18 mouse cellular contexts compared by ENCODE assay signal in genomic region chr2:11654990-11655931, GRCm38 (mm10). TPM values are rescaled to one million over a fixed set of nuclear protein-coding genes. Genes with fewer than 3 reads are reported as not detected.
DNase-seq lines count a peak whose midpoint lies in the region; ATAC-seq and TF ChIP-seq lines count a peak whose summit lies in the region.
"Had no signal": no experiment of that assay in that cellular context is flagged by ENCODE, and none has a peak within 500 bp of the region (broad histone marks: within the 10 kb centered on the region; RNA-seq: fewer than 3 reads in every experiment).

No protein-coding gene starts in this region.

- WGBS in lung, embryonic 14.5 days = 52% methylated on average over 9 of the region's 9 CpGs
- WGBS in forebrain, postnatal 0 days = 66% methylated on average over 9 of the region's 9 CpGs
- 75% methylated on average over 9 of the region's 9 CpGs for WGBS in forebrain, embryonic 12.5 days

- H3K4me2 ChIP-seq in lung, embryonic 14.5 days = no peak overlapping the region
- no peak overlapping the region for H3K4me2 ChIP-seq in forebrain, postnatal 0 days (ENCODE audit: low read depth)
- no peak overlapping the region for H3K4me2 ChIP-seq in forebrain, embryonic 12.5 days

- no peaks in the 10 kb centered on the region for H3K4me1 ChIP-seq in lung, embryonic 14.5 days (ENCODE audit: insufficient read depth)
- H3K4me1 ChIP-seq in brown adipose tissue, adult 24 weeks (ENCODE audit: control insufficient read depth, insufficient read depth, insufficient read length, low read length) = 0 out of 2 replicates have a peak, but pooled peaks cover 3% of the 10 kb centered on the region
- no peaks in the 10 kb centered on the region for H3K4me1 ChIP-seq in forebrain, postnatal 0 days (ENCODE audit: insufficient read depth)
- no peaks in the 10 kb centered on the region for H3K4me1 ChIP-seq in forebrain, embryonic 12.5 days

- H3K9me3 ChIP-seq in lung, embryonic 14.5 days (ENCODE audit: low read depth, low read length) = no peaks in the 10 kb centered on the region
- H3K9me3 ChIP-seq in forebrain, postnatal 0 days (ENCODE audit: low read length) = no peaks in the 10 kb centered on the region
- no peaks in the 10 kb centered on the region for H3K9me3 ChIP-seq in forebrain, embryonic 12.5 days

- no peak overlapping the region for H3K9ac ChIP-seq in lung, embryonic 14.5 days
- H3K9ac ChIP-seq in forebrain, postnatal 0 days = no peak overlapping the region
- no peak overlapping the region for H3K9ac ChIP-seq in forebrain, embryonic 12.5 days
- H3K9ac ChIP-seq: liver, postnatal 0 days had no signal

- no peak for ATAC-seq in lung, embryonic 14.5 days (ENCODE audit: insufficient read depth)
- no peak for ATAC-seq in forebrain, postnatal 0 days
- ATAC-seq in monocyte, adult 5-6 weeks (replicated peaks; ENCODE audit: insufficient number of reproducible peaks, low FRiP score, low TSS enrichment, poor library complexity, severe bottlenecking) = no peak
- no peak for ATAC-seq in forebrain, embryonic 12.5 days (ENCODE audit: low FRiP score)
- ATAC-seq: intestine, postnatal 0 days; liver, postnatal 0 days had no signal

- peak; percentile 8 for DNase-seq in lung, embryonic 14.5 days
- no peak for DNase-seq in lung, postnatal 36 days
- peak; percentile 77 for DNase-seq in CD4-positive, CD25-positive, alpha-beta regulatory T cell, adult 2 months (ENCODE audit: low read depth, low spot score)
- DNase-seq in left cerebral cortex, postnatal 25 days (ENCODE audit: low spot score in 2 of 2) = peak; percentile 38 to 90
- DNase-seq in forebrain, postnatal 0 days = no peak
- DNase-seq: cerebellum, adult 18-20 months; gastrocnemius, postnatal 36 days; liver, postnatal 0 days; midbrain, embryonic 14.5 days had no signal

- no peak overlapping the region for H3K27ac ChIP-seq in lung, embryonic 14.5 days (ENCODE audit: low read depth)
- H3K27ac ChIP-seq in brown adipose tissue, adult 24 weeks (replicated peaks; ENCODE audit: low read depth, low read length) = peak overlapping the region; percentile 28; the same call in 1 of the 2 replicates
- no peak overlapping the region for H3K27ac ChIP-seq in forebrain, postnatal 0 days (ENCODE audit: low read depth, low read length)
- no peak overlapping the region for H3K27ac ChIP-seq in forebrain, embryonic 12.5 days

- H3K4me3 ChIP-seq in lung, embryonic 14.5 days (ENCODE audit: low read depth, low read length) = no peak overlapping the region
- no peak overlapping the region for H3K4me3 ChIP-seq in brown adipose tissue, adult 24 weeks (ENCODE audit: insufficient read depth, low read depth, low read length)
- no peak overlapping the region for H3K4me3 ChIP-seq in forebrain, postnatal 0 days (ENCODE audit: low read depth, low read length)
- H3K4me3 ChIP-seq in forebrain, embryonic 12.5 days (replicated peaks) = no peak overlapping the region

- no peak for TF ChIP-seq CTCF in lung, embryonic 14.5 days (IDR thresholded peaks at IDR 0.05; ENCODE audit: low read depth)
- no peak for TF ChIP-seq CTCF in forebrain, postnatal 0 days (IDR thresholded peaks at IDR 0.05; ENCODE audit: low read depth)

- no peaks in the 10 kb centered on the region for H3K36me3 ChIP-seq in lung, embryonic 14.5 days (ENCODE audit: insufficient read depth)
- H3K36me3 ChIP-seq in forebrain, postnatal 0 days (ENCODE audit: insufficient read depth) = no peaks in the 10 kb centered on the region
- H3K36me3 ChIP-seq in forebrain, embryonic 12.5 days (replicated peaks) = no peaks in the 10 kb centered on the region

- intact Hi-C loops in left cerebral cortex, postnatal 25 days (cut with DNase I) = no loop called here

- no peaks in the 10 kb centered on the region for H3K27me3 ChIP-seq in lung, embryonic 14.5 days (ENCODE audit: insufficient read depth, low read length)
- H3K27me3 ChIP-seq in forebrain, postnatal 0 days (ENCODE audit: insufficient read depth, low read length) = no peaks in the 10 kb centered on the region
- no peaks in the 10 kb centered on the region for H3K27me3 ChIP-seq in forebrain, embryonic 12.5 days

RNA-seq across cellular contexts. Expression of gene Il2ra, which starts 12.7 kb away (rescaled TPM):
- polyA plus RNA-seq in lung, embryonic 14.5 days (2014; fragmentation: Nextera tagmentation; extraction: Ambion mirVana) = not detected in 2 replicates
- 0.32 and 2.0 TPM in 2 replicates for polyA plus RNA-seq in brown adipose tissue, adult 24 weeks (2012; ENCODE audit: insufficient read depth, insufficient read length, missing spikeins)
- not detected for total RNA-seq in left cerebral cortex, postnatal 25 days (2021)
- not detected in 2 replicates for total RNA-seq in forebrain, postnatal 0 days (2014; rRNA removed)
- polyA plus RNA-seq in forebrain, postnatal 0 days (2015; fragmentation: Nextera tagmentation; extraction: Ambion mirVana) = 0.04 TPM in 1 of 2 replicates, not detected in the other
- total RNA-seq in monocyte, adult 5-6 weeks (2017) = 0.48 to 2.1 TPM (median 0.49 TPM) in 3 replicates
- polyA plus RNA-seq in forebrain, embryonic 12.5 days (2016; fragmentation: Nextera tagmentation; extraction: Ambion mirVana) = not detected in 2 replicates
- total RNA-seq: ES-E14 had no signal
- polyA plus RNA-seq: heart, postnatal 0 days; limb, embryonic 11.5 days; midbrain, embryonic 14.5 days had no signal

RNA-seq across cellular contexts. Expression of gene Gm17490, which starts 29.2 kb away (rescaled TPM):
- polyA plus RNA-seq in lung, embryonic 14.5 days (2014; fragmentation: Nextera tagmentation; extraction: Ambion mirVana) = not detected in 2 replicates
- polyA plus RNA-seq in brown adipose tissue, adult 24 weeks (2012; ENCODE audit: insufficient read depth, insufficient read length, missing spikeins) = not detected in 2 replicates
- total RNA-seq in left cerebral cortex, postnatal 25 days (2021) = not detected
- total RNA-seq in forebrain, postnatal 0 days (2014; rRNA removed) = not detected in 2 replicates
- not detected in 2 replicates for polyA plus RNA-seq in forebrain, postnatal 0 days (2015; fragmentation: Nextera tagmentation; extraction: Ambion mirVana)
- not detected in 3 replicates for total RNA-seq in monocyte, adult 5-6 weeks (2017)
- not detected in 2 replicates for polyA plus RNA-seq in forebrain, embryonic 12.5 days (2016; fragmentation: Nextera tagmentation; extraction: Ambion mirVana)
- total RNA-seq: ES-E14; gastrocnemius, postnatal 36 days; layer of hippocampus, adult 18-20 months; neutrophil, adult 5-6 weeks had no signal
- polyA plus RNA-seq: heart, postnatal 0 days; intestine, postnatal 0 days; limb, embryonic 11.5 days; liver, postnatal 0 days; midbrain, embryonic 14.5 days had no signal

RNA-seq across cellular contexts. Expression of gene Il15ra, which starts 49.8 kb away (rescaled TPM):
- polyA plus RNA-seq in lung, embryonic 14.5 days (2014; fragmentation: Nextera tagmentation; extraction: Ambion mirVana) = 1.6 and 2.2 TPM in 2 replicates
- 44.9 and 47.0 TPM in 2 replicates for polyA plus RNA-seq in brown adipose tissue, adult 24 weeks (2012; ENCODE audit: insufficient read depth, insufficient read length, missing spikeins)
- 10 to 100 TPM in 1 of 2 experiments, 1 to 10 TPM in 1; 6.8 to 11.0 TPM for total RNA-seq in left cerebral cortex, postnatal 25 days (2021)
- 1.00 and 2.2 TPM in 2 replicates for total RNA-seq in forebrain, postnatal 0 days (2014; rRNA removed)
- 0.83 and 1.3 TPM in 2 replicates for polyA plus RNA-seq in forebrain, postnatal 0 days (2015; fragmentation: Nextera tagmentation; extraction: Ambion mirVana)
- total RNA-seq in monocyte, adult 5-6 weeks (2017) = 16.9 to 24.0 TPM (median 22.9 TPM) in 3 replicates
- 0.50 TPM in 1 of 2 replicates, not detected in the other for polyA plus RNA-seq in forebrain, embryonic 12.5 days (2016; fragmentation: Nextera tagmentation; extraction: Ambion mirVana)

RNA-seq across cellular contexts. Expression of gene Rbm17, which starts 51.3 kb away (rescaled TPM):
- polyA plus RNA-seq in lung, embryonic 14.5 days (2014; fragmentation: Nextera tagmentation; extraction: Ambion mirVana) = 145 and 154 TPM in 2 replicates
- polyA plus RNA-seq in brown adipose tissue, adult 24 weeks (2012; ENCODE audit: insufficient read depth, insufficient read length, missing spikeins) = 45.1 and 48.5 TPM in 2 replicates
- 10 to 100 TPM; 73.5 to 87.7 TPM for total RNA-seq in left cerebral cortex, postnatal 25 days (2021)
- total RNA-seq in forebrain, postnatal 0 days (2014; rRNA removed) = 95.3 and 95.4 TPM in 2 replicates
- polyA plus RNA-seq in forebrain, postnatal 0 days (2015; fragmentation: Nextera tagmentation; extraction: Ambion mirVana) = 129 and 130 TPM in 2 replicates
- total RNA-seq in monocyte, adult 5-6 weeks (2017) = 123 to 141 TPM (median 133 TPM) in 3 replicates
- 187 and 188 TPM in 2 replicates for polyA plus RNA-seq in forebrain, embryonic 12.5 days (2016; fragmentation: Nextera tagmentation; extraction: Ambion mirVana)

Comparison
In these comparisons a context has a peak if more than half of its experiments do, and no peak if none do; other contexts are left out.
1. DNase-seq: peak in lung, embryonic 14.5 days (single experiment), CD4-positive, CD25-positive, alpha-beta regulatory T cell, adult 2 months (single experiment) and left cerebral cortex, postnatal 25 days (2 of 2); none in lung, postnatal 36 days (single experiment) and forebrain, postnatal 0 days (single experiment).
2. RNA of gene Il15ra, which starts 49.8 kb away (polyA plus RNA-seq): 44.9 to 47.0 TPM in brown adipose tissue, adult 24 weeks; 1.6 to 2.2 TPM in lung, embryonic 14.5 days, 0.83 to 1.3 TPM in forebrain, postnatal 0 days and 0.50 TPM in forebrain, embryonic 12.5 days; every median in the first group is over 10 times any median in the second.